Mouse (Mus musculus) testis, adult 2 months (tissue): ENCODE measurements around the gene Manba.

Source experiments
- CTCF ChIP-seq: fragments of 200-500 bp; IDR thresholded peaks from 2 replicates; pipeline ENCODE4 v1.5.1; 2012; ENCODE audit warnings: low read depth, mild to moderate bottlenecking, inconsistent platforms, low read length, moderate library complexity; ENCODE audit not compliant: control insufficient read depth, insufficient read depth, insufficient replicate concordance
- POLR2A ChIP-seq: fragments of 200-500 bp; IDR thresholded peaks from 2 replicates; pipeline ENCODE4 v1.6.1; 2012; ENCODE audit warnings: low read depth, mild to moderate bottlenecking, inconsistent platforms, low read length, moderate library complexity; ENCODE audit not compliant: control insufficient read depth

- no peak for TF ChIP-seq POLR2A
- no peak for TF ChIP-seq CTCF
These were observed 129.0 kb downstream of the Manba start for GRCm38 (mm10) chr3:135614376-135614775.
